Mouse (Mus musculus) neural tube, embryonic 15.5 days (tissue): ENCODE results near the gene Grip1. TPM values are rescaled to one million over a fixed set of nuclear protein-coding genes. Genes with fewer than 3 reads are reported as not detected.
A peak's percentile ranks its signal among the peaks of the same experiment; 100 is the strongest.

Source experiments
- ATAC-seq: fragments of 200-750 bp; cut with Nextera tagmentation; 2 replicates; pipeline ENCODE4 v1.8.0; 2017; ENCODE audit warnings: mild to moderate bottlenecking, moderate TSS enrichment, moderate library complexity; ENCODE audit not compliant: low FRiP score
- H3K27ac ChIP-seq: fragments of 300-500 bp; sonication (generic); replicated peaks from 2 replicates; pipeline ENCODE4 v1.5.1; 2015; ENCODE audit warnings: mild to moderate bottlenecking, inconsistent platforms
- H3K27me3 ChIP-seq: fragments of 300-500 bp; sonication (generic); replicated peaks from 2 replicates; pipeline ENCODE4 v1.6.1; 2015; ENCODE audit warnings: inconsistent platforms
- H3K36me3 ChIP-seq: fragments of 300-500 bp; sonication (generic); 2 replicates; pipeline ENCODE4 v1.6.1; 2015; ENCODE audit warnings: inconsistent platforms
- H3K4me1 ChIP-seq: fragments of 300-500 bp; sonication (generic); 2 replicates; pipeline ENCODE4 v1.6.1; 2015; ENCODE audit warnings: inconsistent platforms
- H3K4me2 ChIP-seq: fragments of 300-500 bp; sonication (generic); 2 replicates; pipeline ENCODE4 v1.6.1; 2015; ENCODE audit warnings: inconsistent platforms, mild to moderate bottlenecking, moderate library complexity
- H3K4me3 ChIP-seq: fragments of 300-500 bp; sonication (generic); replicated peaks from 2 replicates; pipeline ENCODE4 v1.5.1; 2015; ENCODE audit warnings: mild to moderate bottlenecking, inconsistent platforms
- H3K9ac ChIP-seq: fragments of 300-500 bp; sonication (generic); replicated peaks from 2 replicates; pipeline ENCODE4 v1.6.1; 2015; ENCODE audit warnings: mild to moderate bottlenecking, inconsistent platforms
- H3K9me3 ChIP-seq: fragments of 300-500 bp; sonication (generic); replicated peaks from 2 replicates; pipeline ENCODE4 v1.6.1; 2016; ENCODE audit warnings: inconsistent platforms
- WGBS: fragments of 180-500 bp; shearing (Covaris S2); methylation state at CpG from one replicate; pipeline ENCODE4 v1.1.7; 2015; ENCODE audit warnings: mixed read lengths; 5-methylcytosine and 5-hydroxymethylcytosine counted together
- polyA plus RNA-seq: library from polyadenylated mRNA; unstranded; fragments of >200 nt; fragmentation: Nextera tagmentation; extraction: Ambion mirVana; gene quantifications from 2 replicates; pipeline ENCODE4 v1.2.1, GENCODE M21; 2015

Gene Grip1
- polyA plus RNA-seq, 1 experiment from 2014 or later = 21.7 TPM

GRCm38 (mm10) chr10:119630401-119630800, 176.8 kb downstream of the Grip1 start:
- no peak overlapping the region for H3K9ac ChIP-seq
- no peak overlapping the region for H3K4me3 ChIP-seq
- H3K36me3 ChIP-seq = no peaks in the 10 kb centered on the region
- WGBS = 78% methylated on average over 5 of the region's 5 CpGs
- no peak overlapping the region for H3K27ac ChIP-seq
- H3K4me1 ChIP-seq = 0 out of 2 replicates have a peak, but pooled peaks cover 3% of the 10 kb centered on the region
- H3K4me2 ChIP-seq = no peak overlapping the region
- no peaks in the 10 kb centered on the region for H3K9me3 ChIP-seq
- no peak for ATAC-seq
- H3K27me3 ChIP-seq = no peaks in the 10 kb centered on the region

- no peaks in the 10 kb centered on the region for H3K9me3 ChIP-seq
These were observed 178.3 kb downstream of the Grip1 start for GRCm38 (mm10) chr10:119631966-119632365.

GRCm38 (mm10) chr10:119634544-119634943, 180.9 kb downstream of the Grip1 start:
- no peak for ATAC-seq
- Histone ChIP-seq H3K4me2 (no peak overlapping the region), H3K9ac (no peak overlapping the region), H3K27ac (no peak overlapping the region), H3K4me1 (peaks cover 6% of the 10 kb centered on the region; the same call in 1 of the 2 replicates), H3K27me3 (no peaks in the 10 kb centered on the region), H3K4me3 (no peak overlapping the region), H3K9me3 (no peaks in the 10 kb centered on the region), H3K36me3 (no peaks in the 10 kb centered on the region)
- 79% methylated on average over 6 of the region's 6 CpGs for WGBS

More at GRCm38 (mm10) chr10:119631966-119632365, 178.3 kb downstream of the Grip1 start:
- WGBS = 79% methylated on average over 9 of the region's 9 CpGs
- H3K36me3 ChIP-seq = no peaks in the 10 kb centered on the region
- no peak overlapping the region for H3K4me2 ChIP-seq
- no peak overlapping the region for H3K9ac ChIP-seq
- H3K27me3 ChIP-seq = no peaks in the 10 kb centered on the region
- ATAC-seq = no peak
- 0 out of 2 replicates have a peak, but pooled peaks cover 3% of the 10 kb centered on the region for H3K4me1 ChIP-seq
- no peak overlapping the region for H3K4me3 ChIP-seq
- no peak overlapping the region for H3K27ac ChIP-seq

GRCm38 (mm10) chr10:119640534-119640933, 186.9 kb downstream of the Grip1 start:
- Histone ChIP-seq H3K4me2 (no peak overlapping the region), H3K9me3 (no peaks in the 10 kb centered on the region), H3K27ac (no peak overlapping the region), H3K36me3 (no peaks in the 10 kb centered on the region), H3K9ac (no peak overlapping the region), H3K27me3 (no peaks in the 10 kb centered on the region), H3K4me3 (no peak overlapping the region), H3K4me1 (peaks cover 13% of the 10 kb centered on the region; the same call in 1 of the 2 replicates)
- peak; percentile 70; the same call in 1 of the 2 replicates for ATAC-seq
- WGBS = 75% methylated on average over 10 of the region's 10 CpGs

GRCm38 (mm10) chr10:119641011-119641410, 187.4 kb downstream of the Grip1 start:
- Histone ChIP-seq H3K4me1 (peaks cover 14% of the 10 kb centered on the region; the same call in 1 of the 2 replicates), H3K4me3 (no peak overlapping the region), H3K4me2 (no peak overlapping the region), H3K9me3 (no peaks in the 10 kb centered on the region), H3K27ac (no peak overlapping the region), H3K9ac (no peak overlapping the region), H3K36me3 (no peaks in the 10 kb centered on the region), H3K27me3 (no peaks in the 10 kb centered on the region)
- 58% methylated on average over 12 of the region's 12 CpGs for WGBS
- 0 out of 2 replicates have a peak, but pooled peaks have one; percentile 21 for ATAC-seq

- 72% methylated on average over 5 of the region's 5 CpGs for WGBS
- no peaks in the 10 kb centered on the region for H3K27me3 ChIP-seq
- no peak overlapping the region for H3K27ac ChIP-seq
- no peaks in the 10 kb centered on the region for H3K36me3 ChIP-seq
- H3K4me3 ChIP-seq = no peak overlapping the region
- no peak overlapping the region for H3K9ac ChIP-seq
- H3K4me1 ChIP-seq = peaks cover 14% of the 10 kb centered on the region; the same call in 1 of the 2 replicates
- no peak overlapping the region for H3K4me2 ChIP-seq
- no peak for ATAC-seq
- H3K9me3 ChIP-seq = no peaks in the 10 kb centered on the region
These were observed 190.7 kb downstream of the Grip1 start for GRCm38 (mm10) chr10:119644289-119644688.

- H3K4me3 ChIP-seq = no peak overlapping the region
- H3K9ac ChIP-seq = no peak overlapping the region
- H3K4me2 ChIP-seq = peak overlapping the region; percentile 36; the same call in 1 of the 2 replicates
- H3K27ac ChIP-seq = no peak overlapping the region
- H3K4me1 ChIP-seq = peaks cover 14% of the 10 kb centered on the region; the same call in 1 of the 2 replicates
- peak; percentile 47; the same call in 1 of the 2 replicates for ATAC-seq
- no peaks in the 10 kb centered on the region for H3K36me3 ChIP-seq
- WGBS = 50% methylated on average over 29 of the region's 29 CpGs
- H3K27me3 ChIP-seq = no peaks in the 10 kb centered on the region
- H3K9me3 ChIP-seq = no peaks in the 10 kb centered on the region
These were observed 193.1 kb downstream of the Grip1 start for GRCm38 (mm10) chr10:119646500-119647439.

GRCm38 (mm10) chr10:119660677-119661353, 207.2 kb downstream of the Grip1 start:
- no peak overlapping the region for H3K4me2 ChIP-seq
- H3K9ac ChIP-seq = no peak overlapping the region
- no peak overlapping the region for H3K27ac ChIP-seq
- H3K9me3 ChIP-seq = 0 out of 2 replicates have a peak, but pooled peaks cover 3% of the 10 kb centered on the region
- ATAC-seq = no peak; the same call in 1 of the 2 replicates
- H3K4me3 ChIP-seq = no peak overlapping the region
- H3K4me1 ChIP-seq = peaks cover 11% of the 10 kb centered on the region; the same call in 1 of the 2 replicates
- H3K36me3 ChIP-seq = no peaks in the 10 kb centered on the region
- 54% methylated on average over 7 of the region's 7 CpGs for WGBS
- H3K27me3 ChIP-seq = no peaks in the 10 kb centered on the region

- WGBS = 73% methylated on average over 9 of the region's 9 CpGs
- no peak overlapping the region for H3K9ac ChIP-seq
- no peak overlapping the region for H3K4me3 ChIP-seq
- H3K36me3 ChIP-seq = no peaks in the 10 kb centered on the region
- H3K4me2 ChIP-seq = peak overlapping the region; percentile 19
- H3K27me3 ChIP-seq = no peaks in the 10 kb centered on the region
- H3K9me3 ChIP-seq = no peaks in the 10 kb centered on the region
- peaks cover 11% of the 10 kb centered on the region; the same call in 1 of the 2 replicates for H3K4me1 ChIP-seq
- ATAC-seq = no peak
- H3K27ac ChIP-seq = no peak overlapping the region
These were observed 210.0 kb downstream of the Grip1 start for GRCm38 (mm10) chr10:119663586-119663985.

- Histone ChIP-seq H3K4me3 (no peak overlapping the region), H3K4me1 (peaks cover 10% of the 10 kb centered on the region; the same call in 1 of the 2 replicates), H3K9me3 (no peaks in the 10 kb centered on the region), H3K4me2 (no peak overlapping the region), H3K36me3 (no peaks in the 10 kb centered on the region), H3K9ac (no peak overlapping the region), H3K27ac (no peak overlapping the region), H3K27me3 (no peaks in the 10 kb centered on the region)
- 66% methylated on average over 11 of the region's 11 CpGs for WGBS
- ATAC-seq = no peak
These were observed 212.8 kb downstream of the Grip1 start for GRCm38 (mm10) chr10:119666386-119666785.

- Histone ChIP-seq H3K27ac (no peak overlapping the region), H3K9me3 (no peaks in the 10 kb centered on the region), H3K27me3 (no peaks in the 10 kb centered on the region), H3K4me1 (no peaks in the 10 kb centered on the region), H3K4me3 (no peak overlapping the region), H3K36me3 (no peaks in the 10 kb centered on the region), H3K9ac (no peak overlapping the region), H3K4me2 (no peak overlapping the region)
- WGBS = 35% methylated on average over 7 of the region's 7 CpGs
- ATAC-seq = no peak
These were observed 216.8 kb downstream of the Grip1 start for GRCm38 (mm10) chr10:119670456-119670855.
